Mouse (Mus musculus): Measurements from ENCODE around the gene Zcchc13. TPM values are rescaled to one million over a fixed set of nuclear protein-coding genes. Genes with fewer than 3 reads are reported as not detected.

Zcchc13 gene
- total RNA-seq (2014; fragmentation: Nextera tagmentation) (not detected in 2 replicates), total RNA-seq (2017) (not detected in 2 replicates), polyA plus RNA-seq (2012) (not detected in 2 replicates)

DNA sequence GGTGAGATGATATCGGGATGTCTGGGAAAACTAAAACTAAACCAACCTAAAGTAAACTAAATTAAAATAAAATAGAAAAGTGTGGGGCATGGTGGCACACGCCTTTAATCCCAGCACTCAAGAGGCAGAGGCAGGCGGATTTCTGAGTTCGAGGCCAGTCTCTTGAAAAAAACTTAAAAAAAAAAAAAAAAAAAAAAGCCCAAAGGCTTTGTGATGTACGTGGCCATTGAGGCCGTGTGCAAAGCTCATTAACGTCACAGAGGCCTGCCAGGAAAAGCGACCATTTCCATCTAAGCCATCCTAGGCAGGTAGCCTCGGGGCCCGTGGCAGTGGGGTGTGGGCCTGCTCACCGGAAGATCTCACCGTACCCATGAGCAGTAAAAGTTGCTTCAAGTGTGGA is at the start of gene Zcchc13:
Zcchc13 (plus strand) TSS at position 284 of the 400 bp plus-strand sequence.
- ATAC-seq (ENCODE audit: extremely low read depth, insufficient number of reproducible peaks, low FRiP score, poor library complexity, severe bottlenecking) (no peak), DNase-seq (ENCODE audit: low spot score) (no peak)
- Histone ChIP-seq H3K4me3 (ENCODE audit: low read depth, low read length) (no peak within 1 kb of the TSS), H3K9me3 (replicated peaks) (no peaks in the 10 kb centered on the region), H3K4me1 (ENCODE audit: insufficient read depth, low read depth, low read length) (no peaks in the 10 kb centered on the region), H3K27me3 (ENCODE audit: insufficient read depth, low read length) (no peaks in the 10 kb centered on the region), H3K36me3 (replicated peaks) (no peaks in the 10 kb centered on the region)
- no peak for TF ChIP-seq GATA2 (IDR thresholded peaks at IDR 0.05; ENCODE audit: borderline replicate concordance, low read depth, low read length)
- no peak for TF ChIP-seq GATA1 (IDR thresholded peaks at IDR 0.05; ENCODE audit: borderline replicate concordance, low read length)
- no peak for TF ChIP-seq POLR2AphosphoS5 (IDR thresholded peaks at IDR 0.05; ENCODE audit: insufficient replicate concordance, low read depth, low read length)
- no peak for TF ChIP-seq TAL1 (conservative IDR thresholded peaks at IDR 0.05; ENCODE audit: low read depth, low read length)
- no peak for TF ChIP-seq CTCF (IDR thresholded peaks at IDR 0.05; ENCODE audit: low read depth, low read length)

DNA sequence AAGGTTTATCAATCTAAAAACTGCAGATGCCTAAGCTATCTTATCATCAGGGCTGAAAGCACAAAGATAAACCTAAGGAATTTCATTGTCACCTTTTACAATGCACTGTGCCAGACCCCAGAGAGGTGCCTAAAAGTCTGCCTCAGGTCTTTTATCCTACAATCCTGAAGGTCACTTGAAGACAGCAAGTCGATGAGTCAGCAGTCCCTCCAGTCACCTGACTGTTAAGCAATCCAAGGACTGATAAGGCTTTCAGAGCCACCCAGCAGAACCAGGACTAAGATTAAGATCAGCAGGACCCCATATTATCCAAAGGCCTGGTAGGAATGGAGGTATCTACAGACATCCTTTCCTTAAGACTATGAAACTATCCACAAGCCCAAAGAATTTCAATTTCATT is 46.1 kb upstream of the Zcchc13 start:
- H3K9me3 ChIP-seq (replicated peaks), result no peaks in the 10 kb centered on the region
- no peaks in the 10 kb centered on the region for H3K27me3 ChIP-seq (ENCODE audit: insufficient read depth, low read length)
- H3K36me3 ChIP-seq (replicated peaks), result peaks cover 9% of the 10 kb centered on the region
- TF ChIP-seq GATA2 (IDR thresholded peaks at IDR 0.05; ENCODE audit: borderline replicate concordance, low read depth, low read length) (no peak), POLR2AphosphoS5 (IDR thresholded peaks at IDR 0.05; ENCODE audit: insufficient replicate concordance, low read depth, low read length) (no peak), CTCF (IDR thresholded peaks at IDR 0.05; ENCODE audit: low read depth, low read length) (no peak), TAL1 (conservative IDR thresholded peaks at IDR 0.05; ENCODE audit: low read depth, low read length) (no peak), GATA1 (IDR thresholded peaks at IDR 0.05; ENCODE audit: borderline replicate concordance, low read length) (no peak)
- no peak for DNase-seq (ENCODE audit: low spot score)
- H3K4me1 ChIP-seq (ENCODE audit: insufficient read depth, low read depth, low read length), result peaks cover 3% of the 10 kb centered on the region; the same call in 1 of the 2 replicates
- peak; percentile 45 for ATAC-seq (ENCODE audit: extremely low read depth, insufficient number of reproducible peaks, low FRiP score, poor library complexity, severe bottlenecking)
- H3K4me3 ChIP-seq (ENCODE audit: low read depth, low read length), result no peak overlapping the region

DNA sequence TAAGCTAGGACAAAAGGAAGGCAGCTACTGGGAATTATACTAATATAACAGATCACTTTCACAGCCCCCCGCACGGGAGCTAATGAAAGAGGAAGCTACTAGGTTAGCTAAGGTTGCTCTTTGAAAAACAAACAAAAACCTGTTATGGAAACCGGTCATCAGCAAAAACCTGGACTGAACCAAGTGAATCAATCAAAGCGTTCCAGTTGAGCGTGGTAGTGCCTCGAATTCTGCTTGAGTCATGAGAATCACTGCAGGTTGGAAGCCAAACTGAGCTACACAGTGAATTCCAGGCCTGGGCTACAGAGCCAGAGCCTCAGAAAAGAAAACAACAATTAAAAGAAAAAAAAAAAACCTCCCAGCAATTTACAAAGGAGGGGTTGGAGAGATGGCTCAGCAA is 38.3 kb upstream of the Zcchc13 start:
- no peaks in the 10 kb centered on the region for H3K27me3 ChIP-seq (ENCODE audit: insufficient read depth, low read length)
- TF ChIP-seq GATA2 (IDR thresholded peaks at IDR 0.05; ENCODE audit: borderline replicate concordance, low read depth, low read length), result no peak
- TF ChIP-seq CTCF (IDR thresholded peaks at IDR 0.05; ENCODE audit: low read depth, low read length), result no peak
- no peak for TF ChIP-seq GATA1 (IDR thresholded peaks at IDR 0.05; ENCODE audit: borderline replicate concordance, low read length)
- no peak for TF ChIP-seq POLR2AphosphoS5 (IDR thresholded peaks at IDR 0.05; ENCODE audit: insufficient replicate concordance, low read depth, low read length)
- TF ChIP-seq TAL1 (conservative IDR thresholded peaks at IDR 0.05; ENCODE audit: low read depth, low read length), result no peak
- ATAC-seq (ENCODE audit: extremely low read depth, insufficient number of reproducible peaks, low FRiP score, poor library complexity, severe bottlenecking) (no peak), DNase-seq (ENCODE audit: low spot score) (no peak)
- peaks cover 17% of the 10 kb centered on the region for H3K36me3 ChIP-seq (replicated peaks)
- H3K9me3 ChIP-seq (replicated peaks), result no peaks in the 10 kb centered on the region
- no peak overlapping the region for H3K4me3 ChIP-seq (ENCODE audit: low read depth, low read length)
- H3K4me1 ChIP-seq (ENCODE audit: insufficient read depth, low read depth, low read length), result no peaks in the 10 kb centered on the region

DNA sequence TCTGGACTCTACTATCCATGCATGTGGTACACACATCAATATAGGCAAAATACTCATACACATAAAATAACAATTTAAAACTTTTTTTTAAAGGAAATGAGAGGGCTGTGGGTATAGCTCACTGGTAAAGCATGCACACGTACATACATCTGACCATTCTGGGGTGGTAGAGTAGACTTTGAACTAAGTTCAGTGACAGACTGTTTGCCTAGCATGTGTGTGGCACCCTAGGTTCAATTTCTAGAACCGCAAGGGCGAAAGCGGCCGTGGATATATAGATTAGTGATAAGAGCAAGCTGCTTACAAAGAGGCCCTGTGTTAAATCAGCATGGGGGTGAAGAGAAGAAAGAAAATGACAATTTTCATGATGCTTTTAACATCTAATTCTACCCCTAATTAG is 27.8 kb upstream of the Zcchc13 start:
- ATAC-seq (ENCODE audit: extremely low read depth, insufficient number of reproducible peaks, low FRiP score, poor library complexity, severe bottlenecking) (no peak), DNase-seq (ENCODE audit: low spot score) (no peak)
- Histone ChIP-seq H3K27me3 (ENCODE audit: insufficient read depth, low read length) (no peaks in the 10 kb centered on the region), H3K36me3 (replicated peaks) (peaks cover 30% of the 10 kb centered on the region), H3K9me3 (replicated peaks) (no peaks in the 10 kb centered on the region), H3K4me1 (ENCODE audit: insufficient read depth, low read depth, low read length) (no peaks in the 10 kb centered on the region), H3K4me3 (ENCODE audit: low read depth, low read length) (no peak overlapping the region)
- TF ChIP-seq GATA1 (IDR thresholded peaks at IDR 0.05; ENCODE audit: borderline replicate concordance, low read length) (no peak), CTCF (IDR thresholded peaks at IDR 0.05; ENCODE audit: low read depth, low read length) (no peak), GATA2 (IDR thresholded peaks at IDR 0.05; ENCODE audit: borderline replicate concordance, low read depth, low read length) (no peak)

DNA sequence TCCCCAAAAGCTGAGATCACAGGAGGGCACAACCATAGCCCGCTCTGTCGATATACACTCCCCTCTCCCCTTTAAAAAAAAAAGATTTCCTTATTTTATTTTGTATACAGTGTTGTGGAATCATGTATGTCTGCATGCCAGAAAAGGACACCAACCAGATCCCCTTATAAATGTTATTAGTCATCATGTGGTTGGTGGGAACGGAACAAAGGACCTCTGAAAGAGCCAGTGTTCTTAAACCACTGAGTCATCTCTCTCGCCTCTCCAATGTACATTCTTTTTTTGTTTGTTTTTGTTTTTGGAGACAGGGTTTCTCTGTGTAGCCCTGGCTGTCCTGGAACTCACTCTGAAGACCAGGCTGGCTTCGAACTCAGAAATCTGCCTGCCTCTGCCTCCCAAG is 26.2 kb upstream of the Zcchc13 start:
- DNase-seq (ENCODE audit: low spot score), result no peak

DNA sequence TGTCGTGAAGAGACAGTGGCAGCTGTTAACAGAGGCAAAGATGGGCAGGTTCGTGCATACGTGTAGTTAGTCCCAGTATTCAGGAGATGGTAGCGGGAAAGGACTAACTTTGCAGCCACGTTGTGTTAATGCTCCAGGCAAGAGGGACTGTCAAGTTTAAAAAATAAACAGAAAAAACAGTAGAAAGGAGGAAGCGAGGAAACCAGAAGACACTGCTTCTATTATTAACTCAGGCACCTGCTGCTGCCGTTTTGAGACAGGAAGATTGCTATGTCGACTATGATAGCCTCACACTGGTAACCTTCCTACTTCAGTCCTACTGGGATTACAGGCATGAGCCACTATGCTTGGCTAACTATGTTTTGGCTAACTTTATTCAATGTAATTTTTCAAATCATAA is 24.9 kb upstream of the Zcchc13 start:
- Histone ChIP-seq H3K4me1 (ENCODE audit: insufficient read depth, low read depth, low read length) (no peaks in the 10 kb centered on the region), H3K9me3 (replicated peaks) (no peaks in the 10 kb centered on the region), H3K27me3 (ENCODE audit: insufficient read depth, low read length) (no peaks in the 10 kb centered on the region), H3K36me3 (replicated peaks) (peaks cover 30% of the 10 kb centered on the region), H3K4me3 (ENCODE audit: low read depth, low read length) (no peak overlapping the region)
- TF ChIP-seq GATA2 (IDR thresholded peaks at IDR 0.05; ENCODE audit: borderline replicate concordance, low read depth, low read length), result no peak
- TF ChIP-seq TAL1 (conservative IDR thresholded peaks at IDR 0.05; ENCODE audit: low read depth, low read length), result no peak
- TF ChIP-seq POLR2AphosphoS5 (IDR thresholded peaks at IDR 0.05; ENCODE audit: insufficient replicate concordance, low read depth, low read length), result no peak
- no peak for TF ChIP-seq CTCF (IDR thresholded peaks at IDR 0.05; ENCODE audit: low read depth, low read length)
- TF ChIP-seq GATA1 (IDR thresholded peaks at IDR 0.05; ENCODE audit: borderline replicate concordance, low read length), result no peak
- DNase-seq (ENCODE audit: low spot score) (no peak), ATAC-seq (ENCODE audit: extremely low read depth, insufficient number of reproducible peaks, low FRiP score, poor library complexity, severe bottlenecking) (no peak)

More for the DNA sequence above, 26.2 kb upstream of the Zcchc13 start:
- H3K27me3 ChIP-seq (ENCODE audit: insufficient read depth, low read length), result no peaks in the 10 kb centered on the region
- H3K4me1 ChIP-seq (ENCODE audit: insufficient read depth, low read depth, low read length), result no peaks in the 10 kb centered on the region
- TF ChIP-seq GATA2 (IDR thresholded peaks at IDR 0.05; ENCODE audit: borderline replicate concordance, low read depth, low read length), result no peak
- no peak for TF ChIP-seq CTCF (IDR thresholded peaks at IDR 0.05; ENCODE audit: low read depth, low read length)
- peaks cover 32% of the 10 kb centered on the region for H3K36me3 ChIP-seq (replicated peaks)
- ATAC-seq (ENCODE audit: extremely low read depth, insufficient number of reproducible peaks, low FRiP score, poor library complexity, severe bottlenecking), result no peak
- H3K9me3 ChIP-seq (replicated peaks), result no peaks in the 10 kb centered on the region
- H3K4me3 ChIP-seq (ENCODE audit: low read depth, low read length), result no peak overlapping the region

DNA sequence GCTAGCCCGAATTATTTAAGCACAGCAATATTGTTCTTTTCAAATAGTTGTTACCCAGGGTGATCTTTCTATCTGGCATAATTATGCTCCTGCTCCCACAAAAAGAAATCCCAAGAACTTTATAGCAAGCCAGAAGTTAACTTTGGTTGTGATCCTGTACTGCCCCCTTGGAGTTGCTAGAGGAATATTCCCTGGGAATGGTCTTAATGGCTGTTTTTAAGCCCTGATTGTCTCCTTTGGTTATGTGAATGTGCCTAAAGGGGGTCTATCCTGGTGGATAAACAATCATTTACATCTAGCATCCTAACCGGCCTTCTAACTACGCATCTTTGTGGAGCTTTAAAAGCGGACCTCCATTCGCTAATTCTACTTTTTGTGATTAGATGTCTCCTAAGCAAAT is 20.0 kb upstream of the Zcchc13 start:
- DNase-seq (ENCODE audit: low spot score) (no peak), ATAC-seq (ENCODE audit: extremely low read depth, insufficient number of reproducible peaks, low FRiP score, poor library complexity, severe bottlenecking) (no peak)
- Histone ChIP-seq H3K4me3 (ENCODE audit: low read depth, low read length) (no peak overlapping the region), H3K27me3 (ENCODE audit: insufficient read depth, low read length) (no peaks in the 10 kb centered on the region), H3K4me1 (ENCODE audit: insufficient read depth, low read depth, low read length) (peaks cover 3% of the 10 kb centered on the region), H3K36me3 (replicated peaks) (peaks cover 32% of the 10 kb centered on the region), H3K9me3 (replicated peaks) (no peaks in the 10 kb centered on the region)
- TF ChIP-seq GATA1 (IDR thresholded peaks at IDR 0.05; ENCODE audit: borderline replicate concordance, low read length), result no peak
- TF ChIP-seq TAL1 (conservative IDR thresholded peaks at IDR 0.05; ENCODE audit: low read depth, low read length), result no peak
- TF ChIP-seq POLR2AphosphoS5 (IDR thresholded peaks at IDR 0.05; ENCODE audit: insufficient replicate concordance, low read depth, low read length), result no peak
- no peak for TF ChIP-seq CTCF (IDR thresholded peaks at IDR 0.05; ENCODE audit: low read depth, low read length)
- no peak for TF ChIP-seq GATA2 (IDR thresholded peaks at IDR 0.05; ENCODE audit: borderline replicate concordance, low read depth, low read length)

Measured in G1E (cell line).